Mouse (Mus musculus): ENCODE results near the gene Krt7. TPM values are rescaled to one million over a fixed set of nuclear protein-coding genes. Genes with fewer than 3 reads are reported as not detected.

Gene Krt7
- total and polyA plus RNA-seq, 3 experiments: 0.55 to 2.5 (median 0.81) TPM

- Histone ChIP-seq H3K27me3 (replicated peaks) (peaks cover 55% of the 10 kb centered on the region), H3K36me3 (replicated peaks in 1 of 2; ENCODE audit: control insufficient read depth in 1 of 2, insufficient read depth in 1 of 2, low read length in 1 of 2) (no peaks in the 10 kb centered on the region), H3K4me3 (replicated peaks in 1 of 3; ENCODE audit: low read depth in 2 of 3, low read length in 2 of 3, poor library complexity in 1 of 3) (no peak overlapping the region), H3K4me1 (ENCODE audit: control insufficient read depth in 1 of 2, insufficient read depth in 2 of 2) (peaks cover 8 to 49% of the 10 kb centered on the region in 2 experiments), H3K27ac (ENCODE audit: insufficient read depth, low read depth) (no peak overlapping the region), H3K9me3 (replicated peaks; ENCODE audit: low read length) (no peaks in the 10 kb centered on the region), H3K79me2 (replicated peaks; ENCODE audit: control insufficient read depth, extremely low read depth, insufficient read depth, poor library complexity, severe bottlenecking) (no peaks in the 10 kb centered on the region), H3K9ac (ENCODE audit: insufficient read depth, low read depth) (no peak overlapping the region), H3K4me2 (ENCODE audit: insufficient read depth, low read depth, poor library complexity, severe bottlenecking) (no peak overlapping the region)
- dilution Hi-C loops (cut with MboI; ENCODE audit: extremely low pct_ligation_motif_present, extremely low pct_unique_long_range_greater_than_20kb, low sequenced_read_pairs) (no loop called here), in situ Hi-C loops (cut with MboI; ENCODE audit: low pct_ligation_motif_present, low pct_unique_long_range_greater_than_20kb, low sequenced_read_pairs) (no loop called here)
- TF ChIP-seq ZC3H11A (IDR thresholded peaks at IDR 0.05; ENCODE audit: low read depth, low read length): no peak
- TF ChIP-seq CHD1 (IDR thresholded peaks at IDR 0.05; ENCODE audit: low read depth, low read length): no peak
- no peak for TF ChIP-seq ZKSCAN1 (IDR thresholded peaks at IDR 0.05; ENCODE audit: borderline replicate concordance, low read depth, low read length)
- no peak for TF ChIP-seq POLR2A (IDR thresholded peaks at IDR 0.05; ENCODE audit: low read depth, low read length)
- no peak for DNase-seq (ENCODE audit: extremely low read depth)
Observed at GRCm38 (mm10) chr15:101364425-101364824, 46.4 kb upstream of the Krt7 start.

- in situ Hi-C loops (cut with MboI; ENCODE audit: low pct_ligation_motif_present, low pct_unique_long_range_greater_than_20kb, low sequenced_read_pairs) (no loop called here), dilution Hi-C loops (cut with MboI; ENCODE audit: extremely low pct_ligation_motif_present, extremely low pct_unique_long_range_greater_than_20kb, low sequenced_read_pairs) (no loop called here)
- no peak overlapping the region for H3K9ac ChIP-seq (ENCODE audit: insufficient read depth, low read depth)
- no peak overlapping the region for H3K4me3 ChIP-seq (replicated peaks in 1 of 3; ENCODE audit: low read depth in 2 of 3, low read length in 2 of 3, poor library complexity in 1 of 3)
- H3K4me2 ChIP-seq (ENCODE audit: insufficient read depth, low read depth, poor library complexity, severe bottlenecking): no peak overlapping the region
- peaks cover 8 to 49% of the 10 kb centered on the region in 2 experiments for H3K4me1 ChIP-seq (ENCODE audit: control insufficient read depth in 1 of 2, insufficient read depth in 2 of 2)
- no peaks in the 10 kb centered on the region for H3K79me2 ChIP-seq (replicated peaks; ENCODE audit: control insufficient read depth, extremely low read depth, insufficient read depth, poor library complexity, severe bottlenecking)
- DNase-seq (ENCODE audit: extremely low read depth): no peak
- H3K9me3 ChIP-seq (replicated peaks; ENCODE audit: low read length): no peaks in the 10 kb centered on the region
- no peak overlapping the region for H3K27ac ChIP-seq (ENCODE audit: insufficient read depth, low read depth)
- H3K27me3 ChIP-seq (replicated peaks): peaks cover 54% of the 10 kb centered on the region
- no peaks in the 10 kb centered on the region for H3K36me3 ChIP-seq (replicated peaks in 1 of 2; ENCODE audit: control insufficient read depth in 1 of 2, insufficient read depth in 1 of 2, low read length in 1 of 2)
- TF ChIP-seq EP300 (IDR thresholded peaks at IDR 0.05; ENCODE audit: low read length) (no peak), MYC (IDR thresholded peaks at IDR 0.05; ENCODE audit: low read depth, low read length) (no peak), MXI1 (IDR thresholded peaks at IDR 0.05; ENCODE audit: low read depth, low read length) (no peak), SIN3A (IDR thresholded peaks at IDR 0.05; ENCODE audit: low read length) (no peak), SMC3 (IDR thresholded peaks at IDR 0.05; ENCODE audit: low read depth, low read length) (no peak)
Observed at GRCm38 (mm10) chr15:101364891-101365671, 45.8 kb upstream of the Krt7 start.

- Histone ChIP-seq H3K9ac (ENCODE audit: insufficient read depth, low read depth) (no peak overlapping the region), H3K4me1 (ENCODE audit: control insufficient read depth in 1 of 2, insufficient read depth in 2 of 2) (peaks cover 8 to 49% of the 10 kb centered on the region in 2 experiments), H3K4me3 (replicated peaks in 1 of 3; ENCODE audit: low read depth in 2 of 3, low read length in 2 of 3, poor library complexity in 1 of 3) (no peak overlapping the region), H3K36me3 (replicated peaks in 1 of 2; ENCODE audit: control insufficient read depth in 1 of 2, insufficient read depth in 1 of 2, low read length in 1 of 2) (no peaks in the 10 kb centered on the region), H3K79me2 (replicated peaks; ENCODE audit: control insufficient read depth, extremely low read depth, insufficient read depth, poor library complexity, severe bottlenecking) (no peaks in the 10 kb centered on the region), H3K4me2 (ENCODE audit: insufficient read depth, low read depth, poor library complexity, severe bottlenecking) (no peak overlapping the region), H3K27me3 (replicated peaks) (peaks cover 51% of the 10 kb centered on the region), H3K27ac (ENCODE audit: insufficient read depth, low read depth) (no peak overlapping the region), H3K9me3 (replicated peaks; ENCODE audit: low read length) (no peaks in the 10 kb centered on the region)
- DNase-seq (ENCODE audit: extremely low read depth): no peak
- TF ChIP-seq SMC3 (IDR thresholded peaks at IDR 0.05; ENCODE audit: low read depth, low read length) (no peak), MAFK (IDR thresholded peaks at IDR 0.05; ENCODE audit: insufficient replicate concordance, low read length) (no peak), ZNF384 (IDR thresholded peaks at IDR 0.05; ENCODE audit: low read depth, low read length) (no peak), TBP (conservative IDR thresholded peaks at IDR 0.05; ENCODE audit: low read depth, low read length) (no peak), ELF1 (IDR thresholded peaks at IDR 0.05; ENCODE audit: low read depth, low read length) (no peak), USF2 (conservative IDR thresholded peaks at IDR 0.05; ENCODE audit: low read depth, low read length) (no peak), ZKSCAN1 (IDR thresholded peaks at IDR 0.05; ENCODE audit: borderline replicate concordance, low read depth, low read length) (no peak), POLR2AphosphoS2 (IDR thresholded peaks at IDR 0.05; ENCODE audit: low read depth, low read length) (no peak), USF1 (IDR thresholded peaks at IDR 0.05; ENCODE audit: low read depth, low read length) (no peak), MAZ (IDR thresholded peaks at IDR 0.05; ENCODE audit: low read depth, low read length) (no peak), ETS1 (conservative IDR thresholded peaks at IDR 0.05; ENCODE audit: low read depth, low read length) (no peak), MYC (IDR thresholded peaks at IDR 0.05; ENCODE audit: low read depth, low read length) (no peak), UBTF (IDR thresholded peaks at IDR 0.05; ENCODE audit: low read depth, low read length) (no peak)
- dilution Hi-C loops (cut with MboI; ENCODE audit: extremely low pct_ligation_motif_present, extremely low pct_unique_long_range_greater_than_20kb, low sequenced_read_pairs) (no loop called here), in situ Hi-C loops (cut with MboI; ENCODE audit: low pct_ligation_motif_present, low pct_unique_long_range_greater_than_20kb, low sequenced_read_pairs) (no loop called here)
Observed at GRCm38 (mm10) chr15:101365721-101366120, 45.1 kb upstream of the Krt7 start.
